Mouse (Mus musculus): ENCODE data around the gene 1700021F05Rik.

GRCm38 (mm10) chr10:43475376-43475775, 65.4 kb downstream of the 1700021F05Rik start:
- TF ChIP-seq CTCF (IDR thresholded peaks at IDR 0.05; ENCODE audit: low read depth) (peak; percentile 61), EP300 (IDR thresholded peaks at IDR 0.05; ENCODE audit: low read depth) (no peak)

All from liver, postnatal 0 days (tissue).